Mouse (Mus musculus) intestine, embryonic 16.5 days (tissue): ENCODE data around the gene Rufy3. TPM values are rescaled to one million over a fixed set of nuclear protein-coding genes. Genes with fewer than 3 reads are reported as not detected.

Source experiments
- ATAC-seq: fragments of 200-750 bp; cut with Nextera tagmentation; 2 replicates; pipeline ENCODE4 v1.8.0; 2017; ENCODE audit warnings: moderate TSS enrichment, moderate library complexity
- H3K27ac ChIP-seq: fragments of 300-500 bp; sonication (generic); 2 replicates; pipeline ENCODE4 v1.5.1; 2014; ENCODE audit warnings: mild to moderate bottlenecking, low read length
- H3K27me3 ChIP-seq: fragments of 300-500 bp; sonication (generic); replicated peaks from 2 replicates; pipeline ENCODE4 v1.6.1; 2014; ENCODE audit warnings: low read length, control low read depth, mixed read lengths; ENCODE audit not compliant: control insufficient read depth, insufficient read depth
- H3K36me3 ChIP-seq: fragments of 300-500 bp; sonication (generic); 2 replicates; pipeline ENCODE4 v1.6.1; 2014; ENCODE audit warnings: low read length, control low read depth; ENCODE audit not compliant: control insufficient read depth, insufficient read depth
- H3K4me1 ChIP-seq: fragments of 300-500 bp; sonication (generic); 2 replicates; pipeline ENCODE4 v1.6.1; 2014; ENCODE audit warnings: low read length, control low read depth, mixed read lengths; ENCODE audit not compliant: control insufficient read depth, insufficient read depth
- H3K4me2 ChIP-seq: fragments of 300-500 bp; sonication (generic); 2 replicates; pipeline ENCODE4 v1.6.1; 2014; ENCODE audit warnings: low read depth, low read length, control low read depth
- H3K4me3 ChIP-seq: fragments of 300-500 bp; sonication (generic); 2 replicates; pipeline ENCODE4 v1.5.1; 2014; ENCODE audit warnings: mild to moderate bottlenecking, low read length
- H3K9ac ChIP-seq: fragments of 300-500 bp; sonication (generic); 2 replicates; pipeline ENCODE4 v1.6.1; 2014; ENCODE audit warnings: low read depth, low read length
- H3K9me3 ChIP-seq: fragments of 300-500 bp; sonication (generic); 2 replicates; pipeline ENCODE4 v1.6.1; 2016; ENCODE audit warnings: low read length, control low read depth; ENCODE audit not compliant: control insufficient read depth
- WGBS: fragments of 180-500 bp; shearing (Covaris S2); extraction: QIAGEN DNeasy Blood & Tissue Kit; methylation state at CpG from one replicate; pipeline ENCODE4 v1.1.7; 2014; 5-methylcytosine and 5-hydroxymethylcytosine counted together
- polyA plus RNA-seq: library from polyadenylated mRNA; unstranded; fragments of >200 nt; fragmentation: Nextera tagmentation; extraction: Ambion mirVana; gene quantifications from 2 replicates; pipeline ENCODE4 v1.2.1, GENCODE M21; 2015

Rufy3 gene
- polyA plus RNA-seq, 1 experiment from 2014 or later, result 14.3 TPM

GRCm38 (mm10) chr5:88553271-88554085 lies 11.4 kb upstream of the Rufy3 start:
- Histone ChIP-seq H3K9me3 (no peaks in the 10 kb centered on the region), H3K4me2 (peak overlapping the region; percentile 56), H3K36me3 (no peaks in the 10 kb centered on the region), H3K27ac (peak overlapping the region; percentile 96), H3K4me1 (peaks cover 16% of the 10 kb centered on the region; the same call in 1 of the 2 replicates), H3K9ac (peak overlapping the region; percentile 80), H3K4me3 (peak overlapping the region; percentile 90), H3K27me3 (no peaks in the 10 kb centered on the region)
- peak; percentile 72 for ATAC-seq
- whole genome bisulfite sequencing, result 7% methylated on average over 29 of the region's 29 CpGs

DNA sequence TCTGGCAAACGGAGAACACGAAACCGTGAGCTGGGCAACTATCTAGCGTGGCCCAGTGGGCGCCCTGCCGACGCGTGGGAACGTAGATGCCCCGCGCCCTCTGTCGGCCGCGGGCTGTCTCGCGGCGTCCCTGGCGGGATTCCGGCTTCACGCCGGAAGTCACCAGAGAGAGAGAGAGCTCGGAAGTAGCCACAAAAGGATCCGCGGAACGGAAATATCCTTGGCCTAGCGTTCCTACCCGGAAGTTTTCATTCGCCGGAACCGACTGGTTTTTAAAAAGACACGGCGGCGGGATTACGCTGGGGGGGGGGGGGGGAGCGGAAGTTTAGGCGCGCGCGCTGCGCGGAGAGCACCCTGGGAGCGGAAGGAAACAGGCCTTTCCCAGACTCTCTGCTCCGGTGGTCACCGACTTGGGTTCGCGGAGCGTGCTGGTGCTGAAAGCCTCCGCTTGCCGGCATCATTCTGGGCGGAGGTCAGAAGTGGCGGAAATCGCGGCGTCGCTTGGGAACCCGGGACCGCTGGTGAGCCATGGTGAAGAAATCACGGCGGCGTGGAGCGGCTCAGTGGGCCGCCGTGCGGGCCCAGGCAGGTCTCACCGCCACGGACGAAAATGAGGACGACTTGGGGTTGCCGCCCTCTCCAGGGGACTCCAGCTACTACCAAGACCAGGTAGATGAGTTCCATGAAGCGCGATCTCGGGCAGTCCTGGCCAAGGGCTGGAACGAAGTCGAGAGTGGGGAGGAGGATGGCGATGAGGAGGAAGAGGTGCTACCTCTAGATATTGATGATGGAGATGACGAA lies 10.6 kb upstream of the Rufy3 start, which contains the start of gene Utp3:
Gene Utp3 (plus strand): TSS at position 377 of the 801 bp plus-strand sequence.
- H3K27ac ChIP-seq, result peak within 1 kb of the TSS; percentile 96
- ATAC-seq, result peak; percentile 97
- H3K4me1 ChIP-seq, result peaks cover 16% of the 10 kb centered on the region; the same call in 1 of the 2 replicates
- H3K9ac ChIP-seq, result peak within 1 kb of the TSS; percentile 96
- H3K27me3 ChIP-seq, result no peaks in the 10 kb centered on the region
- peak within 1 kb of the TSS; percentile 90 for H3K4me3 ChIP-seq
- peak within 1 kb of the TSS; percentile 94 for H3K4me2 ChIP-seq
- H3K9me3 ChIP-seq, result no peaks in the 10 kb centered on the region
- H3K36me3 ChIP-seq, result no peaks in the 10 kb centered on the region
- under 1% methylated on average over 71 of the region's 76 CpGs for WGBS

DNA sequence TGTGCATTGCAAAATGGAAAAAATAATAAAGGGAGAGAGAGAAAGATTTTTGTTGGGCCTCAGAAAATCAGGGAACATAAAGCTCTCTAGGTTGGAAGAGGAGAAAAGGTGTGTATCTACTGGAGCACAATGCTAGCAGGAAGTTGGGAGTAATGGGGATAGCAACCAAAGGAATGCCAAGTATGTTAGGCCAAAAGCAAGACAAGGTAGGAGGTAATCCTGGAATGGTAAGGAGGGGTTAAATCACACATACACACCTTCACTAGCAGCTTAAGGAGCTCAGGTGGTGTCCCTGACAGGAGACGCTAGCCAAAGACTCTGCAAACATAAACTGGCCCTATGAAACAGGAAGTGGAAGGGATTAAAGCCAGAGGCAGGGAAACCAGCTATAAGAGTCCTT lies 5.8 kb upstream of the Rufy3 start:
- H3K4me1 ChIP-seq, result peaks cover 16% of the 10 kb centered on the region
- no peak for ATAC-seq
- H3K36me3 ChIP-seq, result no peaks in the 10 kb centered on the region
- H3K4me3 ChIP-seq, result no peak overlapping the region
- H3K9me3 ChIP-seq, result no peaks in the 10 kb centered on the region
- no peaks in the 10 kb centered on the region for H3K27me3 ChIP-seq
- H3K9ac ChIP-seq, result no peak overlapping the region
- H3K27ac ChIP-seq, result no peak overlapping the region
- H3K4me2 ChIP-seq, result no peak overlapping the region
- 12% methylated on average over 1 of the region's 1 CpGs for whole genome bisulfite sequencing

GRCm38 (mm10) chr5:88561080-88561814 lies 3.6 kb upstream of the Rufy3 start:
- Histone ChIP-seq H3K27ac (no peak overlapping the region), H3K36me3 (no peaks in the 10 kb centered on the region), H3K4me3 (no peak overlapping the region), H3K9ac (no peak overlapping the region), H3K27me3 (no peaks in the 10 kb centered on the region), H3K9me3 (no peaks in the 10 kb centered on the region), H3K4me1 (peaks cover 7% of the 10 kb centered on the region), H3K4me2 (no peak overlapping the region)
- WGBS, result 81% methylated on average over 9 of the region's 9 CpGs
- ATAC-seq, result no peak

GRCm38 (mm10) chr5:88562863-88563780 lies 1.7 kb upstream of the Rufy3 start:
- no peak overlapping the region for H3K4me2 ChIP-seq
- 70% methylated on average over 8 of the region's 8 CpGs for WGBS

DNA sequence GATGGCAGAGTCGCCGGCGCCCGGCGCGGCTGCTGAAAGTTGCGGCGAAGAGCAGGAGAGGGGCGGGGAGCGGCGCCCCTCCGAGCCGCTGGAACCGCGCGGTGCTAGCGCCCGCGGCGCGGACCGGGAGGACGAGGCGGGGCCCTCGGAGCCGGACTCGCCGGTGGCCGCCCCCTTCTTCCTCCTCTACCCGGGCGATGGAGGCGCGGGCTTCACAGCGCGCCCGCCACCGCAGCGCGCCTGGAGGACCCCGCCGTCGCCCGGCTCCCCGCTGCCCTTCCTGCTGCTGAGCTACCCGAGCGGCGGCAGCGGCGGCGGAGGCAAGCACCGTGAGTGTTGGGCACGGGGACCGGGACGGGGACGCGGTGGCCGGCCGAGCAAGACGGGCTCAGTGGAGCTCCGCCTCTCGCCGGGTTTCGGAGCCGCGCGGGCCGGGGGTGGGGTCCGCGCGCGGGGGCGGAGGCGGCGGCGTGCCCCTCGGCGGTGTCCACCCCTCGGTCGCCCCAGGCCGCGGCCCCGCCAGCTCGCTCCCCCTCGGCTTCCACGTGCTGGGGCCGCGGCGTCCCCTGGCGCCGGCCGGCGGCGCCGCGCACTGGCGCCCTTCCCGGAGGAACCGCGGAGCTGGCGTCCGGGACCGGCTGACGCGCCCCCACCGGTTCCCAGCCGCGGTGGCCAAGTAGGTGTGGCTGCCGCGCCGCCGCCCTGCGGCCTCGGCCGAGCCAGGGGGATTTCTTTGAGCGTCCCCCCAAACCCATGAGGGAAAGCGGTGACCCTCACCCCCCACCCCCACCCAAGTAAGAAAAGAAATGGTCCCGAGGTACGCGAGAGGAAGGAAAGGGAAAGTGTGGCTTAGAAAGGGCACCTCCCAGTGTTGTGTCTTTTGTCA lies 551 bp downstream of the Rufy3 start:
- WGBS, result under 1% methylated on average over 86 of the region's 119 CpGs
- Histone ChIP-seq H3K27me3 (no peaks in the 10 kb centered on the region), H3K4me1 (peaks cover 8% of the 10 kb centered on the region), H3K36me3 (no peaks in the 10 kb centered on the region), H3K9me3 (no peaks in the 10 kb centered on the region), H3K4me3 (peak overlapping the region; percentile 77), H3K9ac (peak overlapping the region; percentile 75), H3K4me2 (peak overlapping the region; percentile 75), H3K27ac (peak overlapping the region; percentile 72)
- ATAC-seq, result peak; percentile 78

More at GRCm38 (mm10) chr5:88562863-88563780, 1.7 kb upstream of the Rufy3 start:
- H3K4me1 ChIP-seq, result peaks cover 8% of the 10 kb centered on the region
- H3K9ac ChIP-seq, result no peak overlapping the region
- H3K27me3 ChIP-seq, result no peaks in the 10 kb centered on the region
- no peak overlapping the region for H3K27ac ChIP-seq
- no peaks in the 10 kb centered on the region for H3K36me3 ChIP-seq
- H3K9me3 ChIP-seq, result no peaks in the 10 kb centered on the region
- no peak overlapping the region for H3K4me3 ChIP-seq
- ATAC-seq, result no peak

DNA sequence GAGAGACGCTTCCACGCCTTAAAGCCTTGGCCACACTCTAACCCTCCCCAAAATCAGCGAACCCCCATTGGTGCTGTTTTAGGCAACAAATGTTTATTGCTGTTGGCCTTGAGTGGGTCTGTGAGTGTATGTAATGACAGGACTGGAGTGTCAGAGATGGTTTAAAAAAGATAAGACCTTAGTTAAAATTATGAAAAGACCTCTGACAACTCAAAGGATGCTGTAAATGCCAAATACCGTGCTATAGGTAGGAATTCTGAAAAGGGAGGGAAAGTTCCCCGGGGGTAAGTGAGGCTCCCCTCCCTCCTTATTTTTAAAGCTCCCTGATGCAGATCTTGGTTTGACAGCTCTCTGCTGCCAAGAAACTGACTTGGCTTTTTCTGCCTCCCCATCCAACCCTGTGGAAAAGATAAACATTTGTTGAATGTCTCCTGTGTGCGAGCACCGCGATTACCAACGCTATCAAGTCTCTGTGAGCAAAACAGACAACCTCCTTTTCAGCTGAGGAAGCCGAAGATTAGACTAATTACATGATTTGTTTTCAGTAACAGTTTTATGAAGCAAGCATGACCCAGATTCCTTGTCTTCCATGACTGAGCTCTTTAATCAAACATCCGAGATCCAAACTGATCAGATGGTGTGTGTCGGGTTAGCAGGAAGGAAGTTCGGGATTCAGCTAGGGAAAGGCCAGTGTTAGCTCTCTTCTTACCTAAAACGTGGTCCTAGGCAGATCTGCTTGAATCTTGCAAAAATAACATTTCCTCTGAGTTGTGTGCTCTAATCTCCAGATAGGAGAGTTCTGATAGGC lies 1.4 kb downstream of the Rufy3 start:
- H3K4me1 ChIP-seq, result peaks cover 8% of the 10 kb centered on the region
- H3K9me3 ChIP-seq, result no peaks in the 10 kb centered on the region
- no peaks in the 10 kb centered on the region for H3K36me3 ChIP-seq
- 6% methylated on average over 14 of the region's 14 CpGs for WGBS
- H3K4me3 ChIP-seq, result peak overlapping the region; percentile 77
- H3K27ac ChIP-seq, result peak overlapping the region; percentile 72
- peak; percentile 18 for ATAC-seq
- peak overlapping the region; percentile 75 for H3K9ac ChIP-seq
- H3K27me3 ChIP-seq, result no peaks in the 10 kb centered on the region
- H3K4me2 ChIP-seq, result peak overlapping the region; percentile 75
